Comparison of ENCODE assay signal across 9 mouse cellular contexts in the genomic region with DNA sequence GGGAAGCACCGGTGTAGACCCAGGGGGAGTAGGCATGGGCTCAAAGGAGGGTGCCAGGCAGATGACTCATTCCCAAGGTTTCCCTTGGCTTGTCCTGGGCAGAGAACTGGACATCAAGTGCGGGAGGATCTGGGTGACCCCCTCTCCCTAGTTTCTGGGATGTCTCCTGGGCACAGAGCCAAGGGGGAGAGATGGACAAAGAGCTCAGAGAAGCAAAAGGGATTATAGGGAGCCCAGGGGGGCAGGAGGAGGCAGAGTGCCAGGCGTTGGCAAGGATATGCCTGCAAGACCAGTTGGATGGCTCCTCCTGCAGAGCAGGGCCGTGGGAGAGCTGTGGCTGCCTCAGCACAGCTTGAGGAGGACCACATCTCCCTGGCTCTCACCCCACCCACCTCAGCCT. TPM values are rescaled to one million over a fixed set of nuclear protein-coding genes. Genes with fewer than 3 reads are reported as not detected.
DNase-seq lines count a peak whose midpoint lies in the region; ATAC-seq lines count a peak whose summit lies in the region.
"Had no signal": no experiment of that assay in that cellular context is flagged by ENCODE, and none has a peak within 500 bp of the region (broad histone marks: within the 10 kb centered on the region; RNA-seq: fewer than 3 reads in every experiment).

No protein-coding gene starts in this region.

- ATAC-seq in liver, embryonic 15.5 days (ENCODE audit: insufficient read depth) = no peak
- no peak for ATAC-seq in liver, embryonic 11.5 days (replicated peaks; ENCODE audit: low FRiP score)
- ATAC-seq in hindbrain, embryonic 12.5 days (ENCODE audit: low FRiP score) = no peak
- no peak for ATAC-seq in monocyte, adult 5-6 weeks (replicated peaks; ENCODE audit: insufficient number of reproducible peaks, low FRiP score, low TSS enrichment, poor library complexity, severe bottlenecking)

- 69% methylated on average over 4 of the region's 4 CpGs for WGBS in liver, embryonic 15.5 days (ENCODE audit: insufficient replicate concordance)
- WGBS in liver, embryonic 11.5 days = 73% methylated on average over 4 of the region's 4 CpGs
- WGBS in hindbrain, embryonic 12.5 days = 52% methylated on average over 4 of the region's 4 CpGs

- no peak for DNase-seq in liver, embryonic 11.5 days (ENCODE audit: low spot score)
- peak; percentile 70 for DNase-seq in cerebellum, adult 11-12 months
- DNase-seq in left cerebral cortex, postnatal 14 days (ENCODE audit: low spot score in 2 of 2) = peak; percentile 61 to 68
- DNase-seq in ovary, postnatal 36 days (ENCODE audit: low spot score) = peak; percentile 62
- no peak for DNase-seq in gastrocnemius, postnatal 25 days

- H3K27ac ChIP-seq in liver, embryonic 15.5 days (replicated peaks) = peak overlapping the region; percentile 71
- no peak overlapping the region; the same call in 1 of the 2 replicates for H3K27ac ChIP-seq in liver, embryonic 11.5 days (ENCODE audit: low read depth, low read length)
- H3K27ac ChIP-seq in hindbrain, embryonic 12.5 days = peak overlapping the region; percentile 44
- H3K27ac ChIP-seq: neural tube, embryonic 12.5 days had no signal

- no peak overlapping the region for H3K4me3 ChIP-seq in liver, embryonic 15.5 days (replicated peaks)
- H3K4me3 ChIP-seq in liver, embryonic 11.5 days (ENCODE audit: low read depth, low read length) = no peak overlapping the region
- H3K4me3 ChIP-seq in hindbrain, embryonic 12.5 days = no peak overlapping the region
- H3K4me3 ChIP-seq: neural tube, embryonic 12.5 days had no signal

- H3K27me3 ChIP-seq in liver, embryonic 15.5 days = no peaks in the 10 kb centered on the region
- no peaks in the 10 kb centered on the region for H3K27me3 ChIP-seq in liver, embryonic 11.5 days (replicated peaks; ENCODE audit: control insufficient read depth, insufficient read depth, low read length)
- H3K27me3 ChIP-seq in hindbrain, embryonic 12.5 days = no peaks in the 10 kb centered on the region
- H3K27me3 ChIP-seq: neural tube, embryonic 12.5 days had no signal

- no peaks in the 10 kb centered on the region for H3K9me3 ChIP-seq in liver, embryonic 15.5 days (replicated peaks)
- H3K9me3 ChIP-seq in liver, embryonic 11.5 days (ENCODE audit: control insufficient read depth, low read length) = no peaks in the 10 kb centered on the region
- H3K9me3 ChIP-seq in hindbrain, embryonic 12.5 days (replicated peaks) = no peaks in the 10 kb centered on the region
- H3K9me3 ChIP-seq: neural tube, embryonic 12.5 days had no signal

- peaks cover 71% of the 10 kb centered on the region for H3K4me1 ChIP-seq in liver, embryonic 15.5 days (replicated peaks)
- H3K4me1 ChIP-seq in liver, embryonic 11.5 days (replicated peaks; ENCODE audit: control insufficient read depth, insufficient read depth, low read length) = peaks cover 36% of the 10 kb centered on the region
- H3K4me1 ChIP-seq in hindbrain, embryonic 12.5 days = peaks cover 56% of the 10 kb centered on the region

- no peak overlapping the region for H3K9ac ChIP-seq in liver, embryonic 15.5 days
- no peak overlapping the region for H3K9ac ChIP-seq in liver, embryonic 11.5 days (ENCODE audit: low read depth, low read length)
- 0 out of 2 replicates have a peak overlapping the region, but pooled peaks have one; percentile 32 for H3K9ac ChIP-seq in hindbrain, embryonic 12.5 days

- H3K4me2 ChIP-seq in liver, embryonic 15.5 days = peak overlapping the region; percentile 4; the same call in 1 of the 2 replicates
- no peak overlapping the region for H3K4me2 ChIP-seq in liver, embryonic 11.5 days
- H3K4me2 ChIP-seq in hindbrain, embryonic 12.5 days (replicated peaks) = no peak overlapping the region
- H3K4me2 ChIP-seq: neural tube, embryonic 12.5 days had no signal

- peaks cover 17% of the 10 kb centered on the region for H3K36me3 ChIP-seq in liver, embryonic 15.5 days (replicated peaks)
- H3K36me3 ChIP-seq in liver, embryonic 11.5 days (ENCODE audit: control insufficient read depth, insufficient read depth, low read length) = no peaks in the 10 kb centered on the region
- no peaks in the 10 kb centered on the region for H3K36me3 ChIP-seq in hindbrain, embryonic 12.5 days
- H3K36me3 ChIP-seq: neural tube, embryonic 12.5 days had no signal

- intact Hi-C loops in left cerebral cortex, postnatal 14 days (cut with DNase I) = loop anchor here (5.0 kb wide), 1 partner anchor 85 kb away; no protein-coding TSS in a partner anchor

RNA-seq across cellular contexts. Expression of gene Klhl25, which starts 4.3 kb away (rescaled TPM):
- polyA plus RNA-seq in liver, embryonic 15.5 days (2015; fragmentation: Nextera tagmentation; extraction: Ambion mirVana) = 15.5 and 19.8 TPM in 2 replicates
- polyA plus RNA-seq in liver, embryonic 11.5 days (2014; fragmentation: Nextera tagmentation; extraction: Ambion mirVana) = 11.6 and 12.9 TPM in 2 replicates
- polyA plus RNA-seq in hindbrain, embryonic 12.5 days (2016; fragmentation: Nextera tagmentation; extraction: Ambion mirVana) = 26.0 and 26.7 TPM in 2 replicates
- total RNA-seq in left cerebral cortex, postnatal 14 days (2021) = 10 to 100 TPM in 1 of 2 experiments, 1 to 10 TPM in 1; 9.4 to 11.3 TPM
- 5.6 to 24.9 TPM (median 7.3 TPM) in 3 replicates for total RNA-seq in monocyte, adult 5-6 weeks (2017)
- 1 to 10 TPM; 3.1 to 3.5 TPM for total RNA-seq in gastrocnemius, postnatal 25 days (2021)

Comparison
In these comparisons a context has a peak if more than half of its experiments do, and no peak if none do; other contexts are left out.
1. DNase-seq: peak in cerebellum, adult 11-12 months (single experiment), left cerebral cortex, postnatal 14 days (2 of 2) and ovary, postnatal 36 days (single experiment); none in liver, embryonic 11.5 days (single experiment) and gastrocnemius, postnatal 25 days (single experiment).